Mouse (Mus musculus): ENCODE measurements around the gene Odc1. TPM values are rescaled to one million over a fixed set of nuclear protein-coding genes. Genes with fewer than 3 reads are reported as not detected.

Odc1 gene
- total and polyA plus RNA-seq, 3 experiments = 44.6 to 303 (median 219) TPM

- no peak for DNase-seq (ENCODE audit: low spot score)
- no peaks in the 10 kb centered on the region for H3K36me3 ChIP-seq (replicated peaks)
- no peak for ATAC-seq (ENCODE audit: extremely low read depth, insufficient number of reproducible peaks, low FRiP score, poor library complexity, severe bottlenecking)
- TF ChIP-seq TAL1 (conservative IDR thresholded peaks at IDR 0.05; ENCODE audit: low read depth, low read length) = no peak
- TF ChIP-seq GATA1 (IDR thresholded peaks at IDR 0.05; ENCODE audit: borderline replicate concordance, low read length) = no peak
- no peak for TF ChIP-seq POLR2AphosphoS5 (IDR thresholded peaks at IDR 0.05; ENCODE audit: insufficient replicate concordance, low read depth, low read length)
- TF ChIP-seq GATA2 (IDR thresholded peaks at IDR 0.05; ENCODE audit: borderline replicate concordance, low read depth, low read length) = no peak
- no peak for TF ChIP-seq CTCF (IDR thresholded peaks at IDR 0.05; ENCODE audit: low read depth, low read length)
- H3K9me3 ChIP-seq (replicated peaks) = no peaks in the 10 kb centered on the region
- peaks cover 12% of the 10 kb centered on the region for H3K4me1 ChIP-seq (ENCODE audit: insufficient read depth, low read depth, low read length)
- H3K4me3 ChIP-seq (ENCODE audit: low read depth, low read length) = no peak overlapping the region
- H3K27me3 ChIP-seq (ENCODE audit: insufficient read depth, low read length) = peaks cover 12% of the 10 kb centered on the region; the same call in 1 of the 2 replicates
These were observed 37.5 kb upstream of the Odc1 start for GRCm38 (mm10) chr12:17506994-17507542.

- no peak overlapping the region for H3K4me3 ChIP-seq (ENCODE audit: low read depth, low read length)
- peaks cover 12% of the 10 kb centered on the region; the same call in 1 of the 2 replicates for H3K27me3 ChIP-seq (ENCODE audit: insufficient read depth, low read length)
- no peaks in the 10 kb centered on the region for H3K36me3 ChIP-seq (replicated peaks)
- no peaks in the 10 kb centered on the region for H3K9me3 ChIP-seq (replicated peaks)
- no peak for TF ChIP-seq GATA1 (IDR thresholded peaks at IDR 0.05; ENCODE audit: borderline replicate concordance, low read length)
- no peak for TF ChIP-seq POLR2AphosphoS5 (IDR thresholded peaks at IDR 0.05; ENCODE audit: insufficient replicate concordance, low read depth, low read length)
- no peak for TF ChIP-seq TAL1 (conservative IDR thresholded peaks at IDR 0.05; ENCODE audit: low read depth, low read length)
- no peak for TF ChIP-seq CTCF (IDR thresholded peaks at IDR 0.05; ENCODE audit: low read depth, low read length)
- TF ChIP-seq GATA2 (IDR thresholded peaks at IDR 0.05; ENCODE audit: borderline replicate concordance, low read depth, low read length) = no peak
- ATAC-seq (ENCODE audit: extremely low read depth, insufficient number of reproducible peaks, low FRiP score, poor library complexity, severe bottlenecking) (no peak), DNase-seq (ENCODE audit: low spot score) (no peak)
- peaks cover 12% of the 10 kb centered on the region for H3K4me1 ChIP-seq (ENCODE audit: insufficient read depth, low read depth, low read length)
These were observed 35.3 kb upstream of the Odc1 start for GRCm38 (mm10) chr12:17509310-17509709.

GRCm38 (mm10) chr12:17510158-17510557 lies 34.4 kb upstream of the Odc1 start:
- no peak for TF ChIP-seq CTCF (IDR thresholded peaks at IDR 0.05; ENCODE audit: low read depth, low read length)
- TF ChIP-seq GATA1 (IDR thresholded peaks at IDR 0.05; ENCODE audit: borderline replicate concordance, low read length) = no peak
- TF ChIP-seq TAL1 (conservative IDR thresholded peaks at IDR 0.05; ENCODE audit: low read depth, low read length) = no peak
- TF ChIP-seq GATA2 (IDR thresholded peaks at IDR 0.05; ENCODE audit: borderline replicate concordance, low read depth, low read length) = no peak
- no peak for TF ChIP-seq POLR2AphosphoS5 (IDR thresholded peaks at IDR 0.05; ENCODE audit: insufficient replicate concordance, low read depth, low read length)
- H3K9me3 ChIP-seq (replicated peaks) = no peaks in the 10 kb centered on the region
- no peak overlapping the region for H3K4me3 ChIP-seq (ENCODE audit: low read depth, low read length)
- H3K36me3 ChIP-seq (replicated peaks) = no peaks in the 10 kb centered on the region
- peaks cover 12% of the 10 kb centered on the region for H3K4me1 ChIP-seq (ENCODE audit: insufficient read depth, low read depth, low read length)
- peaks cover 12% of the 10 kb centered on the region; the same call in 1 of the 2 replicates for H3K27me3 ChIP-seq (ENCODE audit: insufficient read depth, low read length)
- DNase-seq (ENCODE audit: low spot score) (no peak), ATAC-seq (ENCODE audit: extremely low read depth, insufficient number of reproducible peaks, low FRiP score, poor library complexity, severe bottlenecking) (no peak)

- no peak for ATAC-seq (ENCODE audit: extremely low read depth, insufficient number of reproducible peaks, low FRiP score, poor library complexity, severe bottlenecking)
- H3K27me3 ChIP-seq (ENCODE audit: insufficient read depth, low read length) = peaks cover 13% of the 10 kb centered on the region; the same call in 1 of the 2 replicates
These were observed 33.6 kb upstream of the Odc1 start for GRCm38 (mm10) chr12:17511019-17511418.

GRCm38 (mm10) chr12:17529180-17529579 lies 15.4 kb upstream of the Odc1 start:
- no peak for DNase-seq (ENCODE audit: low spot score)

More at GRCm38 (mm10) chr12:17511019-17511418, 33.6 kb upstream of the Odc1 start:
- Histone ChIP-seq H3K4me1 (ENCODE audit: insufficient read depth, low read depth, low read length) (peaks cover 6% of the 10 kb centered on the region), H3K4me3 (ENCODE audit: low read depth, low read length) (no peak overlapping the region), H3K9me3 (replicated peaks) (no peaks in the 10 kb centered on the region), H3K36me3 (replicated peaks) (no peaks in the 10 kb centered on the region)
- TF ChIP-seq GATA1 (IDR thresholded peaks at IDR 0.05; ENCODE audit: borderline replicate concordance, low read length) (no peak), CTCF (IDR thresholded peaks at IDR 0.05; ENCODE audit: low read depth, low read length) (no peak), TAL1 (conservative IDR thresholded peaks at IDR 0.05; ENCODE audit: low read depth, low read length) (no peak), GATA2 (IDR thresholded peaks at IDR 0.05; ENCODE audit: borderline replicate concordance, low read depth, low read length) (no peak), POLR2AphosphoS5 (IDR thresholded peaks at IDR 0.05; ENCODE audit: insufficient replicate concordance, low read depth, low read length) (no peak)
- no peak for DNase-seq (ENCODE audit: low spot score)

GRCm38 (mm10) chr12:17529726-17530125 lies 14.9 kb upstream of the Odc1 start:
- H3K36me3 ChIP-seq (replicated peaks) = no peaks in the 10 kb centered on the region
- ATAC-seq (ENCODE audit: extremely low read depth, insufficient number of reproducible peaks, low FRiP score, poor library complexity, severe bottlenecking) (no peak), DNase-seq (ENCODE audit: low spot score) (no peak)
- TF ChIP-seq GATA2 (IDR thresholded peaks at IDR 0.05; ENCODE audit: borderline replicate concordance, low read depth, low read length) = no peak
- no peak for TF ChIP-seq TAL1 (conservative IDR thresholded peaks at IDR 0.05; ENCODE audit: low read depth, low read length)
- TF ChIP-seq GATA1 (IDR thresholded peaks at IDR 0.05; ENCODE audit: borderline replicate concordance, low read length) = no peak
- no peak for TF ChIP-seq POLR2AphosphoS5 (IDR thresholded peaks at IDR 0.05; ENCODE audit: insufficient replicate concordance, low read depth, low read length)
- no peak for TF ChIP-seq CTCF (IDR thresholded peaks at IDR 0.05; ENCODE audit: low read depth, low read length)
- H3K9me3 ChIP-seq (replicated peaks) = no peaks in the 10 kb centered on the region
- peaks cover 8% of the 10 kb centered on the region for H3K4me1 ChIP-seq (ENCODE audit: insufficient read depth, low read depth, low read length)
- H3K4me3 ChIP-seq (ENCODE audit: low read depth, low read length) = no peak overlapping the region
- H3K27me3 ChIP-seq (ENCODE audit: insufficient read depth, low read length) = peaks cover 16% of the 10 kb centered on the region

More at GRCm38 (mm10) chr12:17529180-17529579, 15.4 kb upstream of the Odc1 start:
- peaks cover 8% of the 10 kb centered on the region for H3K4me1 ChIP-seq (ENCODE audit: insufficient read depth, low read depth, low read length)
- TF ChIP-seq POLR2AphosphoS5 (IDR thresholded peaks at IDR 0.05; ENCODE audit: insufficient replicate concordance, low read depth, low read length) (no peak), CTCF (IDR thresholded peaks at IDR 0.05; ENCODE audit: low read depth, low read length) (no peak), TAL1 (conservative IDR thresholded peaks at IDR 0.05; ENCODE audit: low read depth, low read length) (no peak), GATA1 (IDR thresholded peaks at IDR 0.05; ENCODE audit: borderline replicate concordance, low read length) (no peak), GATA2 (IDR thresholded peaks at IDR 0.05; ENCODE audit: borderline replicate concordance, low read depth, low read length) (no peak)
- no peak overlapping the region for H3K4me3 ChIP-seq (ENCODE audit: low read depth, low read length)
- H3K27me3 ChIP-seq (ENCODE audit: insufficient read depth, low read length) = peaks cover 19% of the 10 kb centered on the region; the same call in 1 of the 2 replicates
- H3K36me3 ChIP-seq (replicated peaks) = no peaks in the 10 kb centered on the region
- no peaks in the 10 kb centered on the region for H3K9me3 ChIP-seq (replicated peaks)
- no peak for ATAC-seq (ENCODE audit: extremely low read depth, insufficient number of reproducible peaks, low FRiP score, poor library complexity, severe bottlenecking)

All from G1E (cell line).